Mouse (Mus musculus): ENCODE data around the gene Lyst. TPM values are rescaled to one million over a fixed set of nuclear protein-coding genes. Genes with fewer than 3 reads are reported as not detected.
"Not testable (repeated sequence)": the region's sequence is repeated elsewhere in the genome, so short reads cannot be mapped to it uniquely, and the experiment has no call there.

Gene Lyst
- polyA plus RNA-seq, 1 experiment: 1.6 TPM

GRCm38 (mm10) chr13:13635224-13635623, 45.0 kb downstream of the Lyst start:
- 90% methylated on average over 12 of the region's 12 CpGs for WGBS
- no peak for TF ChIP-seq POLR2A (IDR thresholded peaks at IDR 0.05; ENCODE audit: low read depth, low read length)
- no peak for TF ChIP-seq CTCF (IDR thresholded peaks at IDR 0.05; ENCODE audit: extremely low read depth, insufficient read length, insufficient replicate concordance, low read depth, low read length)
- Histone ChIP-seq H3K27ac (ENCODE audit: insufficient read depth, low read depth, low read length) (no peak overlapping the region), H3K4me3 (ENCODE audit: low read depth, low read length) (no peak overlapping the region), H3K36me3 (ENCODE audit: control insufficient read depth, insufficient read depth, low read length) (peaks cover 2% of the 10 kb centered on the region), H3K4me1 (ENCODE audit: control insufficient read depth, insufficient read depth, insufficient read length, low read length) (no peaks in the 10 kb centered on the region), H3K27me3 (ENCODE audit: control insufficient read depth, insufficient read depth, low read length) (no peaks in the 10 kb centered on the region)

DNA sequence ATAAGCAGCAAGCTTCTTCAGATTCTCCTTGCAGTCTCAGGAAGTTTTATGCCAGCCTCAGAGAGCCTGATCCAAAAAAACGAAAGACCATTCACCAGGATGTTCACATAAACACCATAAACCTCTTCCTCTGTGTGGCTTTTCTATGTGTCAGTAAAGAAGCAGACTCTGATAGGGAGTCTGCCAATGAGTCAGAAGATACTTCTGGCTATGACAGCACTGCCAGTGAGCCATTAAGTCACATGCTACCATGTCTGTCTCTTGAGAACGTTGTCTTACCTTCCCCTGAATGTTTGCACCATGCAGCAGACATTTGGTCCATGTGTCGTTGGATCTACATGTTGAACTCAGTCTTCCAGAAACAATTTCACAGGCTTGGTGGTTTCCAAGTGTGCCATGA, 47.4 kb downstream of the Lyst start:
- H3K4me1 ChIP-seq (ENCODE audit: control insufficient read depth, insufficient read depth, insufficient read length, low read length): no peaks in the 10 kb centered on the region
- TF ChIP-seq CTCF (IDR thresholded peaks at IDR 0.05; ENCODE audit: extremely low read depth, insufficient read length, insufficient replicate concordance, low read depth, low read length): no peak
- no peak for TF ChIP-seq POLR2A (IDR thresholded peaks at IDR 0.05; ENCODE audit: low read depth, low read length)
- 78% methylated on average over 3 of the region's 3 CpGs for WGBS
- peaks cover 2% of the 10 kb centered on the region for H3K36me3 ChIP-seq (ENCODE audit: control insufficient read depth, insufficient read depth, low read length)
- H3K27me3 ChIP-seq (ENCODE audit: control insufficient read depth, insufficient read depth, low read length): no peaks in the 10 kb centered on the region
- no peak overlapping the region for H3K4me3 ChIP-seq (ENCODE audit: low read depth, low read length)
- no peak overlapping the region for H3K27ac ChIP-seq (ENCODE audit: insufficient read depth, low read depth, low read length)

- Histone ChIP-seq H3K36me3 (ENCODE audit: control insufficient read depth, insufficient read depth, low read length) (peaks cover 2% of the 10 kb centered on the region), H3K4me3 (ENCODE audit: low read depth, low read length) (no peak overlapping the region), H3K4me1 (ENCODE audit: control insufficient read depth, insufficient read depth, insufficient read length, low read length) (no peaks in the 10 kb centered on the region), H3K27ac (ENCODE audit: insufficient read depth, low read depth, low read length) (no peak overlapping the region), H3K27me3 (ENCODE audit: control insufficient read depth, insufficient read depth, low read length) (no peaks in the 10 kb centered on the region)
- WGBS: 84% methylated on average over 6 of the region's 6 CpGs
- TF ChIP-seq POLR2A (IDR thresholded peaks at IDR 0.05; ENCODE audit: low read depth, low read length): no peak
- TF ChIP-seq CTCF (IDR thresholded peaks at IDR 0.05; ENCODE audit: extremely low read depth, insufficient read length, insufficient replicate concordance, low read depth, low read length): no peak
Observed at GRCm38 (mm10) chr13:13637981-13638380, 47.8 kb downstream of the Lyst start.

- Histone ChIP-seq H3K27me3 (ENCODE audit: control insufficient read depth, insufficient read depth, low read length) (no peaks in the 10 kb centered on the region), H3K4me3 (ENCODE audit: low read depth, low read length) (no peak overlapping the region), H3K36me3 (ENCODE audit: control insufficient read depth, insufficient read depth, low read length) (peaks cover 2% of the 10 kb centered on the region), H3K4me1 (ENCODE audit: control insufficient read depth, insufficient read depth, insufficient read length, low read length) (no peaks in the 10 kb centered on the region), H3K27ac (ENCODE audit: insufficient read depth, low read depth, low read length) (no peak overlapping the region)
- WGBS: 84% methylated on average over 4 of the region's 4 CpGs
- TF ChIP-seq POLR2A (IDR thresholded peaks at IDR 0.05; ENCODE audit: low read depth, low read length): no peak
- TF ChIP-seq CTCF (IDR thresholded peaks at IDR 0.05; ENCODE audit: extremely low read depth, insufficient read length, insufficient replicate concordance, low read depth, low read length): no peak
Observed at GRCm38 (mm10) chr13:13638725-13639124, 48.5 kb downstream of the Lyst start.

- no peaks in the 10 kb centered on the region for H3K27me3 ChIP-seq (ENCODE audit: control insufficient read depth, insufficient read depth, low read length)
- H3K36me3 ChIP-seq (ENCODE audit: control insufficient read depth, insufficient read depth, low read length): peaks cover 6% of the 10 kb centered on the region
- no peak overlapping the region for H3K27ac ChIP-seq (ENCODE audit: insufficient read depth, low read depth, low read length)
- no peak overlapping the region for H3K4me3 ChIP-seq (ENCODE audit: low read depth, low read length)
- no peaks in the 10 kb centered on the region for H3K4me1 ChIP-seq (ENCODE audit: control insufficient read depth, insufficient read depth, insufficient read length, low read length)
- 86% methylated on average over 3 of the region's 3 CpGs for WGBS
- no peak for TF ChIP-seq POLR2A (IDR thresholded peaks at IDR 0.05; ENCODE audit: low read depth, low read length)
- TF ChIP-seq CTCF (IDR thresholded peaks at IDR 0.05; ENCODE audit: extremely low read depth, insufficient read length, insufficient replicate concordance, low read depth, low read length): no peak
Observed at GRCm38 (mm10) chr13:13647296-13647695, 57.1 kb downstream of the Lyst start.

DNA sequence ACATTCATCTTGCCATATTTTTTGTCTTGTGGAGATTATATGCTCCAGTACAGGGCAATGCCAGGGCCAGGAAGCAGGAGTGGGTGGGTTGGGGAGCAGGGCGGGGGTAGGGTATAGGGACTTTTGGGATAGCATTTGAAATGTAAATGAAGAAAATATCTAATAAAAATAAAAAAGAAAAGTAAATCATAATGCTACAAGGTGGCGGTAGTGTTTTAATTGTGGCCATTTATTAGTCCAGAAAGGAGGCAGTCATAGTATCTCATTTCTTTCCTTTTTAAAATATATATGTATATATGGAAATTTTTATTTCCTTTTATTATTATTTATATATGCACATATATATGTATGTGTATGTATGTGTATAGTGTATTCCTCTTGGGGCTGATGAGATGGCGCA, 65.3 kb downstream of the Lyst start:
- no peak overlapping the region for H3K4me3 ChIP-seq (ENCODE audit: low read depth, low read length)
- H3K4me1 ChIP-seq (ENCODE audit: control insufficient read depth, insufficient read depth, insufficient read length, low read length): no peaks in the 10 kb centered on the region
- 94% methylated on average over 3 of the region's 3 CpGs for WGBS
- 0 out of 2 replicates have a peak, but pooled peaks cover 4% of the 10 kb centered on the region for H3K36me3 ChIP-seq (ENCODE audit: control insufficient read depth, insufficient read depth, low read length)
- TF ChIP-seq POLR2A (IDR thresholded peaks at IDR 0.05; ENCODE audit: low read depth, low read length) (no peak), CTCF (IDR thresholded peaks at IDR 0.05; ENCODE audit: extremely low read depth, insufficient read length, insufficient replicate concordance, low read depth, low read length) (no peak)
- no peaks in the 10 kb centered on the region for H3K27me3 ChIP-seq (ENCODE audit: control insufficient read depth, insufficient read depth, low read length)
- no peak overlapping the region for H3K27ac ChIP-seq (ENCODE audit: insufficient read depth, low read depth, low read length)

DNA sequence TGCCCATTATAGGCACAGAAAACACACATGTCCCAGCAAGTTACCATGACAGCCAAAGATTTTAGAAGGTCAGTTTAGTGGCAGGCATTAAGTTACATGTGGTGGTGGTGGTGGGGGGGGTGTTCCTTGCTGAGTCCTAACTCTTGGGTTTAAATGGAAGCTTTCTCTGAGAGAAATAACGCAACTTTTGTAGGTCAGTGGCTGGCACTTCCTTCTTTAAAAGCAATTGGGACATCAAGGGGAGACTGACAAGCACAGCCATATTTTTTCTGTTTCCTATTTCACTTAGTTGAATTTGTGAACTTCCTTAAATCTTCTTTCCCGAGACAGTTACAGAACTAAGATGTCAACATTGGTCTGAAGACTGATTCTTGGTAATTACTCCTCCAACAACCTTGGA, 75.9 kb downstream of the Lyst start:
- not testable (repeated sequence) for H3K4me3 ChIP-seq (ENCODE audit: low read depth, low read length); H3K27me3 ChIP-seq (ENCODE audit: control insufficient read depth, insufficient read depth, low read length); H3K36me3 ChIP-seq (ENCODE audit: control insufficient read depth, insufficient read depth, low read length); H3K4me1 ChIP-seq (ENCODE audit: control insufficient read depth, insufficient read depth, insufficient read length, low read length); H3K27ac ChIP-seq (ENCODE audit: insufficient read depth, low read depth, low read length)
- 80% methylated on average over 2 of the region's 2 CpGs for WGBS

GRCm38 (mm10) chr13:13670669-13671068, 80.5 kb downstream of the Lyst start:
- H3K36me3 ChIP-seq (ENCODE audit: control insufficient read depth, insufficient read depth, low read length): peaks cover 11% of the 10 kb centered on the region
- no peak overlapping the region for H3K4me3 ChIP-seq (ENCODE audit: low read depth, low read length)
- no peaks in the 10 kb centered on the region for H3K4me1 ChIP-seq (ENCODE audit: control insufficient read depth, insufficient read depth, insufficient read length, low read length)
- WGBS: 60% methylated on average over 5 of the region's 5 CpGs
- H3K27ac ChIP-seq (ENCODE audit: insufficient read depth, low read depth, low read length): no peak overlapping the region
- no peaks in the 10 kb centered on the region for H3K27me3 ChIP-seq (ENCODE audit: control insufficient read depth, insufficient read depth, low read length)
- TF ChIP-seq POLR2A (IDR thresholded peaks at IDR 0.05; ENCODE audit: low read depth, low read length) (no peak), CTCF (IDR thresholded peaks at IDR 0.05; ENCODE audit: extremely low read depth, insufficient read length, insufficient replicate concordance, low read depth, low read length) (no peak)

Measured in small intestine, adult 2 months (tissue).